Mouse (Mus musculus) lung, adult 2 months (tissue): ENCODE measurements around the gene RPS10-NUDT3. TPM values are rescaled to one million over a fixed set of nuclear protein-coding genes. Genes with fewer than 3 reads are reported as not detected.
A peak's percentile ranks its signal among the peaks of the same experiment; 100 is the strongest.

Experiments used
- DNase-seq: peaks from one replicate; pipeline ENCODE4 v3.0.0; 2022
- H3K4me1 ChIP-seq: fragments of 200-500 bp; 2 replicates; pipeline ENCODE4 v1.6.1; 2011; ENCODE audit warnings: low read length; ENCODE audit not compliant: control insufficient read depth, insufficient read depth
- H3K4me3 ChIP-seq: fragments of 200-500 bp; replicated peaks from 2 replicates; pipeline ENCODE3; 2011; ENCODE audit warnings: low read depth, mild to moderate bottlenecking, control low read depth, low read length; ENCODE audit errors: extremely low read depth
- CTCF ChIP-seq: fragments of 200-500 bp; IDR thresholded peaks from 2 replicates; pipeline ENCODE4 v1.5.1; 2011; ENCODE audit warnings: mild to moderate bottlenecking, low read length, control low read depth; ENCODE audit not compliant: insufficient read depth
- POLR2A ChIP-seq: fragments of 200-500 bp; IDR thresholded peaks from 2 replicates; pipeline ENCODE4 v1.6.1; 2011; ENCODE audit warnings: low read depth, mild to moderate bottlenecking, control low read depth, low read length, borderline replicate concordance; ENCODE audit errors: extremely low read depth
- WGBS: fragments of 180-500 bp; shearing (Covaris S2); methylation state at CpG from one replicate; pipeline ENCODE4 v1.1.7; 2018; 5-methylcytosine and 5-hydroxymethylcytosine counted together
- polyA plus RNA-seq: library from polyadenylated mRNA; depleted of rRNA; stranded (reverse); fragments of >200 nt; gene quantifications from 2 replicates; pipeline ENCODE4 v1.2.3, GENCODE M21; 2012; rRNA removed

Gene RPS10-NUDT3
- polyA plus RNA-seq, 1 experiment = not detected

DNA sequence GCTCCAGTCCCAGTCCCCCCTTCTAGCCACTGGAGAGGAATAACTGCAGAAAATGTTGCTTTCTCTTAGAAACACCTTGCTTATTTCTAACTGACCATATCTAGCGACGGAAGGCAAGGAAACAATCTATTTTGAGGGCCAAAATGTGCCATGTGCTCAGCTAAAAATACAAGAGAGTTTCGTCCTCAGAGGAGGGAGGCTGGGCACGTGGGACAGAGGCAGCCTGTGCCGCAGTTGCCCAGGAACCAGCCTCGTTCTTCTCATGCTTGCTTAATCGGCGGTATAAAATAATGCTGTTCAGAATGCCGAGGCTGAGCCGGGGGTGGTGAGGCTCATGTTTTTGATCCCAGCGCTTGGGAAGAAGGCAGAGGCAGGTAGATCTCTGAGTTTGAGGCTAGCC is 90.5 kb downstream of the RPS10-NUDT3 start:
- WGBS = 83% methylated on average over 11 of the region's 11 CpGs
- DNase-seq = no peak

GRCm38 (mm10) chr17:27541984-27542383 is 93.0 kb downstream of the RPS10-NUDT3 start:
- Histone ChIP-seq H3K4me1 (no peaks in the 10 kb centered on the region), H3K4me3 (no peak overlapping the region)
- TF ChIP-seq CTCF (no peak), POLR2A (no peak)
- no peak for DNase-seq
- WGBS = 79% methylated on average over 3 of the region's 3 CpGs

More for the DNA sequence above, 90.5 kb downstream of the RPS10-NUDT3 start:
- TF ChIP-seq CTCF (no peak), POLR2A (no peak)
- H3K4me3 ChIP-seq = no peak overlapping the region
- no peaks in the 10 kb centered on the region for H3K4me1 ChIP-seq

- Histone ChIP-seq H3K4me1 (no peaks in the 10 kb centered on the region), H3K4me3 (no peak overlapping the region)
- DNase-seq = no peak
- no peak for TF ChIP-seq CTCF
- no peak for TF ChIP-seq POLR2A
- WGBS = 79% methylated on average over 2 of the region's 2 CpGs
Measured at GRCm38 (mm10) chr17:27541261-27541660, 93.8 kb downstream of the RPS10-NUDT3 start.

DNA sequence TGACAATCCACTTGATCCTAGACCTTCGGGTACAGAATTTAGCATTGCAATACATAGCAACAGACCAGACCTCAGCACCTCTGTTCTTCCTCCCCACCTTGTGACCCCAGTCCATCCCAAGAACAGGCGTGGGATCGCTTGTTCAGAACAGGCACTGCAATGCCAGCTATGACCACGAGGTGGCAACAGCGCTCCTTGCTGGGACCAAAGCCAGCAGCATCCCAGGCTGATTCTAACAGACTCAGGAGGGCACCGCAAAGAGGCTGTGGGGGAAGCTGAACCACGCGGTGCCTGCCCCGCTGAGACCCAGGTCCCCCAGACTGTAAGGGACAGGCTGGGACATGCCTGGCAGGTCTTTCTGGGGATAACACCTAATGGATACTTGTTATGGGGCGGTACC is 100.3 kb downstream of the RPS10-NUDT3 start:
- TF ChIP-seq CTCF (peak; percentile 100), POLR2A (no peak)
- Histone ChIP-seq H3K4me3 (no peak overlapping the region), H3K4me1 (no peaks in the 10 kb centered on the region)
- DNase-seq = peak; percentile 91
- 3% methylated on average over 10 of the region's 10 CpGs for WGBS

- DNase-seq = no peak
- TF ChIP-seq CTCF (0 out of 2 replicates have a peak, but pooled peaks have one; percentile 25), POLR2A (no peak)
- H3K4me3 ChIP-seq = no peak overlapping the region
- H3K4me1 ChIP-seq = no peaks in the 10 kb centered on the region
- 91% methylated on average over 3 of the region's 3 CpGs for WGBS
Measured at GRCm38 (mm10) chr17:27533354-27533753, 101.7 kb downstream of the RPS10-NUDT3 start.

DNA sequence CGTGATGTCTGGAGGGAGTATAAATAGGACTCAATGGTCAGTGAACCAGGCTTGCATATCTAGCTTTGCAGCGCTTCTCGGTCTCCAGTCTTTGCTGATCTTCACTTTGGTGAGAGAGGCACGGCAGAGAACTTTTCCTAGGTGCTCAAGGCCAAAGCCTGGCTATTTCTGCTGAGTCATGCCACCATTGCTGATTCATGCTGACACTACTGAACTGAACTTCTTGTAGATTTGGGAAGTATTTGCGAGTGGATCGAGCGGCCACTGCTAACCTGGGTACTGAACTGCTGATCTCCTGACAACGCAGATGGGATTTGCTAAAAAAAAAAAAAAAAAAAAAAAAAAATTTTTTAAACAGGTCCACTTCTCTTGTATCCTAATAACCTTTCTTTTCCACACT is 102.9 kb downstream of the RPS10-NUDT3 start:
- WGBS = 76% methylated on average over 8 of the region's 8 CpGs
- DNase-seq = no peak
- Histone ChIP-seq H3K4me3 (no peak overlapping the region), H3K4me1 (no peaks in the 10 kb centered on the region)
- TF ChIP-seq POLR2A = no peak
- TF ChIP-seq CTCF = no peak

Other genes starting within 250 kb of the RPS10-NUDT3 start
- 1.1 TPM in 2 replicates for gene Grm4, start 113.8 kb downstream of the RPS10-NUDT3 start, polyA plus RNA-seq
- gene Hmga1, start 78.7 kb downstream of the RPS10-NUDT3 start, polyA plus RNA-seq = 57.9 and 73.2 TPM in 2 replicates
- gene AI413582, start 69.5 kb downstream of the RPS10-NUDT3 start, polyA plus RNA-seq = 42.4 and 44.2 TPM in 2 replicates
- 60.4 and 62.8 TPM in 2 replicates for gene Nudt3, start 11.7 kb downstream of the RPS10-NUDT3 start, polyA plus RNA-seq
- gene Rps10, start 1.4 kb upstream of the RPS10-NUDT3 start, polyA plus RNA-seq = 803 and 904 TPM in 2 replicates
- gene Pacsin1, start 20.3 kb upstream of the RPS10-NUDT3 start, polyA plus RNA-seq = 0.65 and 1.0 TPM in 2 replicates
- 4.4 and 6.9 TPM in 2 replicates for gene Spdef, start 93.7 kb upstream of the RPS10-NUDT3 start, polyA plus RNA-seq
- 95.1 and 131 TPM in 2 replicates for gene D17Wsu92e, start 185.4 kb upstream of the RPS10-NUDT3 start, polyA plus RNA-seq
- gene Snrpc, start 202.9 kb upstream of the RPS10-NUDT3 start, polyA plus RNA-seq = 81.0 and 90.0 TPM in 2 replicates
- 8.4 and 8.5 TPM in 2 replicates for gene Uhrf1bp1, start 221.2 kb upstream of the RPS10-NUDT3 start, polyA plus RNA-seq